Mouse (Mus musculus) intestine, embryonic 15.5 days (tissue): ENCODE measurements around the gene Ahnak2. TPM values are rescaled to one million over a fixed set of nuclear protein-coding genes. Genes with fewer than 3 reads are reported as not detected.
A peak's percentile ranks its signal among the peaks of the same experiment; 100 is the strongest.

Source experiments
- ATAC-seq: fragments of 200-750 bp; cut with Nextera tagmentation; 2 replicates; pipeline ENCODE4 v1.8.0; 2017; ENCODE audit warnings: moderate TSS enrichment, moderate library complexity
- H3K27ac ChIP-seq: fragments of 300-500 bp; sonication (generic); 2 replicates; pipeline ENCODE4 v1.5.1; 2015; ENCODE audit warnings: mild to moderate bottlenecking, inconsistent platforms
- H3K27me3 ChIP-seq: fragments of 300-500 bp; sonication (generic); replicated peaks from 2 replicates; pipeline ENCODE4 v1.6.1; 2015; ENCODE audit warnings: inconsistent platforms
- H3K36me3 ChIP-seq: fragments of 300-500 bp; sonication (generic); 2 replicates; pipeline ENCODE4 v1.6.1; 2015; ENCODE audit warnings: inconsistent platforms
- H3K4me1 ChIP-seq: fragments of 300-500 bp; sonication (generic); replicated peaks from 2 replicates; pipeline ENCODE4 v1.6.1; 2015; ENCODE audit warnings: inconsistent platforms
- H3K4me2 ChIP-seq: fragments of 300-500 bp; sonication (generic); replicated peaks from 2 replicates; pipeline ENCODE4 v1.6.1; 2015; ENCODE audit warnings: mild to moderate bottlenecking, inconsistent platforms
- H3K4me3 ChIP-seq: fragments of 300-500 bp; sonication (generic); replicated peaks from 2 replicates; pipeline ENCODE4 v1.5.1; 2015; ENCODE audit warnings: inconsistent platforms
- H3K9ac ChIP-seq: fragments of 300-500 bp; sonication (generic); 2 replicates; pipeline ENCODE4 v1.6.1; 2015; ENCODE audit warnings: inconsistent platforms
- H3K9me3 ChIP-seq: fragments of 300-500 bp; sonication (generic); 2 replicates; pipeline ENCODE4 v1.6.1; 2016; ENCODE audit warnings: inconsistent platforms
- WGBS: fragments of 180-500 bp; shearing (Covaris S2); methylation state at CpG from one replicate; pipeline ENCODE4 v1.1.7; 2015; 5-methylcytosine and 5-hydroxymethylcytosine counted together
- polyA plus RNA-seq: library from polyadenylated mRNA; unstranded; fragments of >200 nt; fragmentation: Nextera tagmentation; extraction: Ambion mirVana; gene quantifications from 2 replicates; pipeline ENCODE4 v1.2.1, GENCODE M21; 2015

The Ahnak2 gene
- polyA plus RNA-seq, 1 experiment from 2014 or later, result 3.0 TPM

- H3K4me3 ChIP-seq, result no peak overlapping the region
- H3K4me1 ChIP-seq, result 0 out of 2 replicates have a peak, but pooled peaks cover 2% of the 10 kb centered on the region
- no peak overlapping the region for H3K9ac ChIP-seq
- no peak for ATAC-seq
- H3K4me2 ChIP-seq, result no peak overlapping the region
- no peaks in the 10 kb centered on the region for H3K27me3 ChIP-seq
- 91% methylated on average over 10 of the region's 10 CpGs for WGBS
- no peak overlapping the region for H3K27ac ChIP-seq
- no peaks in the 10 kb centered on the region for H3K9me3 ChIP-seq
- no peaks in the 10 kb centered on the region for H3K36me3 ChIP-seq
Measured at GRCm38 (mm10) chr12:112774481-112774880, 28.0 kb downstream of the Ahnak2 start.

- H3K4me3 ChIP-seq, result no peak overlapping the region
- H3K9me3 ChIP-seq, result no peaks in the 10 kb centered on the region
- H3K4me2 ChIP-seq, result no peak overlapping the region
- H3K36me3 ChIP-seq, result no peaks in the 10 kb centered on the region
- H3K27me3 ChIP-seq, result no peaks in the 10 kb centered on the region
- 78% methylated on average over 6 of the region's 6 CpGs for WGBS
- H3K4me1 ChIP-seq, result 0 out of 2 replicates have a peak, but pooled peaks cover 2% of the 10 kb centered on the region
- ATAC-seq, result no peak
- no peak overlapping the region for H3K9ac ChIP-seq
- H3K27ac ChIP-seq, result no peak overlapping the region
Measured at GRCm38 (mm10) chr12:112774026-112774425, 28.4 kb downstream of the Ahnak2 start.

GRCm38 (mm10) chr12:112773366-112773765 lies 29.1 kb downstream of the Ahnak2 start:
- ATAC-seq, result no peak

GRCm38 (mm10) chr12:112772306-112772705 lies 30.2 kb downstream of the Ahnak2 start:
- Histone ChIP-seq H3K27me3 (no peaks in the 10 kb centered on the region), H3K9me3 (no peaks in the 10 kb centered on the region), H3K4me3 (no peak overlapping the region), H3K36me3 (no peaks in the 10 kb centered on the region), H3K4me1 (0 out of 2 replicates have a peak, but pooled peaks cover 2% of the 10 kb centered on the region), H3K4me2 (no peak overlapping the region), H3K9ac (no peak overlapping the region), H3K27ac (no peak overlapping the region)
- WGBS, result 89% methylated on average over 14 of the region's 14 CpGs
- ATAC-seq, result no peak

More at GRCm38 (mm10) chr12:112773366-112773765, 29.1 kb downstream of the Ahnak2 start:
- Histone ChIP-seq H3K4me2 (no peak overlapping the region), H3K36me3 (no peaks in the 10 kb centered on the region), H3K9me3 (no peaks in the 10 kb centered on the region), H3K4me3 (no peak overlapping the region), H3K27ac (no peak overlapping the region), H3K27me3 (no peaks in the 10 kb centered on the region), H3K4me1 (0 out of 2 replicates have a peak, but pooled peaks cover 2% of the 10 kb centered on the region), H3K9ac (no peak overlapping the region)
- 24% methylated on average over 9 of the region's 9 CpGs for WGBS

- Histone ChIP-seq H3K36me3 (no peaks in the 10 kb centered on the region), H3K4me1 (0 out of 2 replicates have a peak, but pooled peaks cover 2% of the 10 kb centered on the region), H3K9me3 (no peaks in the 10 kb centered on the region), H3K9ac (no peak overlapping the region), H3K27ac (no peak overlapping the region), H3K27me3 (no peaks in the 10 kb centered on the region), H3K4me2 (no peak overlapping the region), H3K4me3 (no peak overlapping the region)
- no peak for ATAC-seq
- 81% methylated on average over 4 of the region's 4 CpGs for WGBS
Measured at GRCm38 (mm10) chr12:112770396-112770795, 32.1 kb downstream of the Ahnak2 start.

- H3K4me3 ChIP-seq, result no peak overlapping the region
- H3K9ac ChIP-seq, result no peak overlapping the region
- H3K36me3 ChIP-seq, result no peaks in the 10 kb centered on the region
- 85% methylated on average over 2 of the region's 2 CpGs for WGBS
- H3K4me2 ChIP-seq, result no peak overlapping the region
- 0 out of 2 replicates have a peak, but pooled peaks cover 2% of the 10 kb centered on the region for H3K4me1 ChIP-seq
- peak; percentile 10; the same call in 1 of the 2 replicates for ATAC-seq
- H3K27ac ChIP-seq, result no peak overlapping the region
- no peaks in the 10 kb centered on the region for H3K27me3 ChIP-seq
- H3K9me3 ChIP-seq, result no peaks in the 10 kb centered on the region
Measured at GRCm38 (mm10) chr12:112769751-112770150, 32.7 kb downstream of the Ahnak2 start.

- Histone ChIP-seq H3K4me1 (0 out of 2 replicates have a peak, but pooled peaks cover 2% of the 10 kb centered on the region), H3K9me3 (no peaks in the 10 kb centered on the region), H3K4me3 (no peak overlapping the region), H3K27me3 (no peaks in the 10 kb centered on the region), H3K9ac (no peak overlapping the region), H3K36me3 (no peaks in the 10 kb centered on the region), H3K4me2 (no peak overlapping the region), H3K27ac (no peak overlapping the region)
- ATAC-seq, result no peak
- 76% methylated on average over 6 of the region's 6 CpGs for WGBS
Measured at GRCm38 (mm10) chr12:112769031-112769430, 33.4 kb downstream of the Ahnak2 start.

- H3K36me3 ChIP-seq, result no peaks in the 10 kb centered on the region
- no peak overlapping the region for H3K9ac ChIP-seq
- H3K4me2 ChIP-seq, result no peak overlapping the region
- no peak overlapping the region for H3K27ac ChIP-seq
- ATAC-seq, result no peak
- no peaks in the 10 kb centered on the region for H3K27me3 ChIP-seq
- no peak overlapping the region for H3K4me3 ChIP-seq
- WGBS, result 81% methylated on average over 8 of the region's 8 CpGs
- H3K9me3 ChIP-seq, result no peaks in the 10 kb centered on the region
- H3K4me1 ChIP-seq, result no peaks in the 10 kb centered on the region
Measured at GRCm38 (mm10) chr12:112768166-112768565, 34.3 kb downstream of the Ahnak2 start.

GRCm38 (mm10) chr12:112767036-112767890 lies 35.2 kb downstream of the Ahnak2 start:
- ATAC-seq, result no peak

GRCm38 (mm10) chr12:112766586-112766985 lies 35.9 kb downstream of the Ahnak2 start:
- 89% methylated on average over 7 of the region's 7 CpGs for WGBS
- Histone ChIP-seq H3K4me2 (no peak overlapping the region), H3K9me3 (no peaks in the 10 kb centered on the region), H3K27me3 (no peaks in the 10 kb centered on the region), H3K9ac (no peak overlapping the region), H3K4me1 (no peaks in the 10 kb centered on the region), H3K36me3 (no peaks in the 10 kb centered on the region), H3K4me3 (no peak overlapping the region), H3K27ac (no peak overlapping the region)
- no peak for ATAC-seq

More at GRCm38 (mm10) chr12:112767036-112767890, 35.2 kb downstream of the Ahnak2 start:
- Histone ChIP-seq H3K4me2 (no peak overlapping the region), H3K4me1 (no peaks in the 10 kb centered on the region), H3K27me3 (no peaks in the 10 kb centered on the region), H3K9me3 (no peaks in the 10 kb centered on the region), H3K4me3 (no peak overlapping the region), H3K9ac (no peak overlapping the region), H3K36me3 (no peaks in the 10 kb centered on the region), H3K27ac (no peak overlapping the region)
- 90% methylated on average over 16 of the region's 16 CpGs for WGBS

- WGBS, result 87% methylated on average over 7 of the region's 7 CpGs
- H3K36me3 ChIP-seq, result no peaks in the 10 kb centered on the region
Measured at GRCm38 (mm10) chr12:112764991-112765390, 37.5 kb downstream of the Ahnak2 start.

GRCm38 (mm10) chr12:112764141-112764540 lies 38.3 kb downstream of the Ahnak2 start:
- no peaks in the 10 kb centered on the region for H3K9me3 ChIP-seq
- H3K4me3 ChIP-seq, result no peak overlapping the region
- H3K27me3 ChIP-seq, result no peaks in the 10 kb centered on the region
- no peak overlapping the region for H3K9ac ChIP-seq
- no peak overlapping the region for H3K4me2 ChIP-seq
- H3K36me3 ChIP-seq, result no peaks in the 10 kb centered on the region
- H3K4me1 ChIP-seq, result no peaks in the 10 kb centered on the region
- 86% methylated on average over 5 of the region's 5 CpGs for WGBS
- ATAC-seq, result no peak
- no peak overlapping the region for H3K27ac ChIP-seq

More at GRCm38 (mm10) chr12:112764991-112765390, 37.5 kb downstream of the Ahnak2 start:
- ATAC-seq, result no peak
- no peak overlapping the region for H3K27ac ChIP-seq
- H3K4me1 ChIP-seq, result no peaks in the 10 kb centered on the region
- no peak overlapping the region for H3K4me3 ChIP-seq
- no peak overlapping the region for H3K4me2 ChIP-seq
- H3K9me3 ChIP-seq, result no peaks in the 10 kb centered on the region
- no peak overlapping the region for H3K9ac ChIP-seq
- H3K27me3 ChIP-seq, result no peaks in the 10 kb centered on the region
